Mouse (Mus musculus): ENCODE measurements around the gene Pkn2. TPM values are rescaled to one million over a fixed set of nuclear protein-coding genes. Genes with fewer than 3 reads are reported as not detected.

Gene Pkn2
- polyA plus RNA-seq, 1 experiment: 7.6 TPM

- TF ChIP-seq POLR2A (IDR thresholded peaks at IDR 0.05; ENCODE audit: low read depth, low read length) (no peak), CTCF (IDR thresholded peaks at IDR 0.05; ENCODE audit: extremely low read depth, insufficient read depth, insufficient read length, insufficient replicate concordance) (no peak)
- no peaks in the 10 kb centered on the region for H3K27me3 ChIP-seq (ENCODE audit: control insufficient read depth, insufficient read depth, low read length)
- H3K4me3 ChIP-seq (ENCODE audit: extremely low read depth, insufficient read depth, insufficient read length): no peak overlapping the region
- no peak for DNase-seq (ENCODE audit: low read depth in 1 of 2, low spot score in 2 of 2)
- H3K27ac ChIP-seq (ENCODE audit: insufficient read depth, low read length): no peak overlapping the region
- H3K36me3 ChIP-seq (ENCODE audit: control insufficient read depth, insufficient read depth, low read length): no peaks in the 10 kb centered on the region
- H3K4me1 ChIP-seq (ENCODE audit: control insufficient read depth, insufficient read depth, insufficient read length): no peaks in the 10 kb centered on the region
- WGBS: 92% methylated on average over 4 of the region's 4 CpGs
These were observed 35.4 kb upstream of the Pkn2 start for GRCm38 (mm10) chr3:142917171-142917570.

- no peaks in the 10 kb centered on the region for H3K36me3 ChIP-seq (ENCODE audit: control insufficient read depth, insufficient read depth, low read length)
- no peak for DNase-seq (ENCODE audit: low read depth in 1 of 2, low spot score in 2 of 2)
- no peaks in the 10 kb centered on the region for H3K27me3 ChIP-seq (ENCODE audit: control insufficient read depth, insufficient read depth, low read length)
- no peak overlapping the region for H3K4me3 ChIP-seq (ENCODE audit: extremely low read depth, insufficient read depth, insufficient read length)
- no peak overlapping the region for H3K27ac ChIP-seq (ENCODE audit: insufficient read depth, low read length)
- H3K4me1 ChIP-seq (ENCODE audit: control insufficient read depth, insufficient read depth, insufficient read length): no peaks in the 10 kb centered on the region
- TF ChIP-seq CTCF (IDR thresholded peaks at IDR 0.05; ENCODE audit: extremely low read depth, insufficient read depth, insufficient read length, insufficient replicate concordance): no peak
- TF ChIP-seq POLR2A (IDR thresholded peaks at IDR 0.05; ENCODE audit: low read depth, low read length): no peak
- 65% methylated on average over 1 of the region's 1 CpGs for WGBS
These were observed 31.5 kb upstream of the Pkn2 start for GRCm38 (mm10) chr3:142913295-142913694.

GRCm38 (mm10) chr3:142899683-142900082 is 17.9 kb upstream of the Pkn2 start:
- WGBS: 82% methylated on average over 2 of the region's 2 CpGs
- no peaks in the 10 kb centered on the region for H3K4me1 ChIP-seq (ENCODE audit: control insufficient read depth, insufficient read depth, insufficient read length)
- H3K27me3 ChIP-seq (ENCODE audit: control insufficient read depth, insufficient read depth, low read length): no peaks in the 10 kb centered on the region
- no peak overlapping the region for H3K4me3 ChIP-seq (ENCODE audit: extremely low read depth, insufficient read depth, insufficient read length)
- no peak for DNase-seq (ENCODE audit: low read depth in 1 of 2, low spot score in 2 of 2)
- H3K27ac ChIP-seq (ENCODE audit: insufficient read depth, low read length): no peak overlapping the region
- H3K36me3 ChIP-seq (ENCODE audit: control insufficient read depth, insufficient read depth, low read length): no peaks in the 10 kb centered on the region
- TF ChIP-seq CTCF (IDR thresholded peaks at IDR 0.05; ENCODE audit: extremely low read depth, insufficient read depth, insufficient read length, insufficient replicate concordance) (no peak), POLR2A (IDR thresholded peaks at IDR 0.05; ENCODE audit: low read depth, low read length) (no peak)

GRCm38 (mm10) chr3:142898949-142899396 is 17.2 kb upstream of the Pkn2 start:
- DNase-seq (ENCODE audit: low read depth in 1 of 2, low spot score in 2 of 2): no peak
- 49% methylated on average over 8 of the region's 8 CpGs for WGBS
- no peaks in the 10 kb centered on the region for H3K4me1 ChIP-seq (ENCODE audit: control insufficient read depth, insufficient read depth, insufficient read length)
- H3K4me3 ChIP-seq (ENCODE audit: extremely low read depth, insufficient read depth, insufficient read length): no peak overlapping the region
- no peaks in the 10 kb centered on the region for H3K27me3 ChIP-seq (ENCODE audit: control insufficient read depth, insufficient read depth, low read length)
- H3K36me3 ChIP-seq (ENCODE audit: control insufficient read depth, insufficient read depth, low read length): no peaks in the 10 kb centered on the region
- TF ChIP-seq CTCF (IDR thresholded peaks at IDR 0.05; ENCODE audit: extremely low read depth, insufficient read depth, insufficient read length, insufficient replicate concordance) (no peak), POLR2A (IDR thresholded peaks at IDR 0.05; ENCODE audit: low read depth, low read length) (no peak)
- no peak overlapping the region for H3K27ac ChIP-seq (ENCODE audit: insufficient read depth, low read length)

GRCm38 (mm10) chr3:142890442-142890841 is 8.6 kb upstream of the Pkn2 start:
- no peak overlapping the region for H3K27ac ChIP-seq (ENCODE audit: insufficient read depth, low read length)
- TF ChIP-seq CTCF (IDR thresholded peaks at IDR 0.05; ENCODE audit: extremely low read depth, insufficient read depth, insufficient read length, insufficient replicate concordance): no peak
- TF ChIP-seq POLR2A (IDR thresholded peaks at IDR 0.05; ENCODE audit: low read depth, low read length): no peak
- 71% methylated on average over 3 of the region's 3 CpGs for WGBS
- H3K4me1 ChIP-seq (ENCODE audit: control insufficient read depth, insufficient read depth, insufficient read length): peaks cover 3% of the 10 kb centered on the region; the same call in 1 of the 2 replicates
- no peaks in the 10 kb centered on the region for H3K36me3 ChIP-seq (ENCODE audit: control insufficient read depth, insufficient read depth, low read length)
- H3K27me3 ChIP-seq (ENCODE audit: control insufficient read depth, insufficient read depth, low read length): no peaks in the 10 kb centered on the region
- H3K4me3 ChIP-seq (ENCODE audit: extremely low read depth, insufficient read depth, insufficient read length): no peak overlapping the region
- DNase-seq (ENCODE audit: low read depth in 1 of 2, low spot score in 2 of 2): no peak

- no peak overlapping the region for H3K4me3 ChIP-seq (ENCODE audit: extremely low read depth, insufficient read depth, insufficient read length)
- H3K4me1 ChIP-seq (ENCODE audit: control insufficient read depth, insufficient read depth, insufficient read length): peaks cover 3% of the 10 kb centered on the region; the same call in 1 of the 2 replicates
- DNase-seq (ENCODE audit: low read depth in 1 of 2, low spot score in 2 of 2): no peak
- TF ChIP-seq POLR2A (IDR thresholded peaks at IDR 0.05; ENCODE audit: low read depth, low read length): no peak
- TF ChIP-seq CTCF (IDR thresholded peaks at IDR 0.05; ENCODE audit: extremely low read depth, insufficient read depth, insufficient read length, insufficient replicate concordance): no peak
- no peak overlapping the region for H3K27ac ChIP-seq (ENCODE audit: insufficient read depth, low read length)
- WGBS: 79% methylated on average over 3 of the region's 3 CpGs
- no peaks in the 10 kb centered on the region for H3K36me3 ChIP-seq (ENCODE audit: control insufficient read depth, insufficient read depth, low read length)
- no peaks in the 10 kb centered on the region for H3K27me3 ChIP-seq (ENCODE audit: control insufficient read depth, insufficient read depth, low read length)
These were observed 5.2 kb upstream of the Pkn2 start for GRCm38 (mm10) chr3:142886963-142887362.

GRCm38 (mm10) chr3:142884594-142884993 is 2.8 kb upstream of the Pkn2 start:
- no peak for DNase-seq (ENCODE audit: low read depth in 1 of 2, low spot score in 2 of 2)
- no peaks in the 10 kb centered on the region for H3K36me3 ChIP-seq (ENCODE audit: control insufficient read depth, insufficient read depth, low read length)
- H3K27ac ChIP-seq (ENCODE audit: insufficient read depth, low read length): no peak overlapping the region
- no peaks in the 10 kb centered on the region for H3K4me1 ChIP-seq (ENCODE audit: control insufficient read depth, insufficient read depth, insufficient read length)
- H3K27me3 ChIP-seq (ENCODE audit: control insufficient read depth, insufficient read depth, low read length): no peaks in the 10 kb centered on the region
- TF ChIP-seq CTCF (IDR thresholded peaks at IDR 0.05; ENCODE audit: extremely low read depth, insufficient read depth, insufficient read length, insufficient replicate concordance) (no peak), POLR2A (IDR thresholded peaks at IDR 0.05; ENCODE audit: low read depth, low read length) (no peak)
- H3K4me3 ChIP-seq (ENCODE audit: extremely low read depth, insufficient read depth, insufficient read length): no peak overlapping the region

Measured in spleen, adult 2 months (tissue).